ENCODE assay signal across 11 mouse cellular contexts in genomic region chr11:69528031-69528390, GRCm38 (mm10). TPM values are rescaled to one million over a fixed set of nuclear protein-coding genes. Genes with fewer than 3 reads are reported as not detected.
A peak's percentile ranks its signal among the peaks of the same experiment; 100 is the strongest.
DNase-seq lines count a peak whose midpoint lies in the region; ATAC-seq and TF ChIP-seq lines count a peak whose summit lies in the region.
"Had no signal": no experiment of that assay in that cellular context is flagged by ENCODE, and none has a peak within 500 bp of the region (broad histone marks: within the 10 kb centered on the region; RNA-seq: fewer than 3 reads in every experiment).

No protein-coding gene starts in this region.

- H3K4me2 ChIP-seq in hindbrain, embryonic 12.5 days (replicated peaks): no peak overlapping the region
- H3K4me2 ChIP-seq in midbrain, embryonic 11.5 days: no peak overlapping the region

- TF ChIP-seq CTCF in layer of hippocampus, adult 2 months (conservative IDR thresholded peaks at IDR 0.05): no peak
- TF ChIP-seq CTCF in olfactory bulb, adult 2 months (IDR thresholded peaks at IDR 0.05; ENCODE audit: insufficient read depth, low read depth, low read length): no peak

- TF ChIP-seq POLR2A in olfactory bulb, adult 2 months (IDR thresholded peaks at IDR 0.05; ENCODE audit: insufficient read depth, low read depth, low read length): no peak

- DNase-seq in layer of hippocampus, adult 2 months (ENCODE audit: low spot score in 2 of 2): no peak
- DNase-seq in layer of hippocampus, postnatal 36 days: no peak
- peak; percentile 91 for DNase-seq in midbrain, embryonic 11.5 days (ENCODE audit: low spot score, missing footprints)
- no peak for DNase-seq in left cerebral cortex, postnatal 36 days (ENCODE audit: low spot score in 2 of 2)
- DNase-seq in spleen, adult 12 weeks (ENCODE audit: low spot score): no peak
- DNase-seq in cerebellum, adult 11 months: no peak
- DNase-seq: adrenal gland, postnatal 10 days; thymus, adult 18-20 months had no signal

- intact Hi-C loops in left cerebral cortex, postnatal 36 days (cut with DNase I): no loop called here

- H3K4me1 ChIP-seq in hindbrain, embryonic 12.5 days: peaks cover 17% of the 10 kb centered on the region
- H3K4me1 ChIP-seq in midbrain, embryonic 11.5 days (ENCODE audit: control insufficient read depth, insufficient read depth, low read length): peaks cover 9% of the 10 kb centered on the region; the same call in 1 of the 2 replicates
- H3K4me1 ChIP-seq in olfactory bulb, adult 2 months (ENCODE audit: control insufficient read depth, insufficient read depth, low read length): peaks cover 9% of the 10 kb centered on the region

- no peak overlapping the region for H3K4me3 ChIP-seq in layer of hippocampus, adult 2 months
- H3K4me3 ChIP-seq in hindbrain, embryonic 12.5 days: no peak overlapping the region
- H3K4me3 ChIP-seq in midbrain, embryonic 11.5 days (ENCODE audit: low read depth, low read length): no peak overlapping the region
- no peak overlapping the region for H3K4me3 ChIP-seq in olfactory bulb, adult 2 months (ENCODE audit: insufficient read depth, low read depth, low read length)

- no peaks in the 10 kb centered on the region for H3K9me3 ChIP-seq in hindbrain, embryonic 12.5 days (replicated peaks)
- no peaks in the 10 kb centered on the region for H3K9me3 ChIP-seq in midbrain, embryonic 11.5 days (ENCODE audit: control insufficient read depth, low read length)

- no peak overlapping the region for H3K9ac ChIP-seq in hindbrain, embryonic 12.5 days
- peak overlapping the region; percentile 0; the same call in 1 of the 2 replicates for H3K9ac ChIP-seq in midbrain, embryonic 11.5 days (ENCODE audit: low read length)

- 0 out of 2 replicates have a peak, but pooled peaks have one; percentile 22 for ATAC-seq in hindbrain, embryonic 12.5 days (ENCODE audit: low FRiP score)
- no peak for ATAC-seq in midbrain, embryonic 11.5 days (ENCODE audit: low FRiP score)
- ATAC-seq: intestine, embryonic 16.5 days had no signal

- H3K27me3 ChIP-seq in hindbrain, embryonic 12.5 days: no peaks in the 10 kb centered on the region
- H3K27me3 ChIP-seq in midbrain, embryonic 11.5 days (ENCODE audit: control insufficient read depth, insufficient read depth, low read length): no peaks in the 10 kb centered on the region

- 68% methylated on average over 4 of the region's 4 CpGs for WGBS in hindbrain, embryonic 12.5 days
- WGBS in midbrain, embryonic 11.5 days: 76% methylated on average over 4 of the region's 4 CpGs
- 45% methylated on average over 4 of the region's 4 CpGs for WGBS in olfactory bulb, adult 2 months

- no peaks in the 10 kb centered on the region for H3K36me3 ChIP-seq in hindbrain, embryonic 12.5 days
- no peaks in the 10 kb centered on the region for H3K36me3 ChIP-seq in midbrain, embryonic 11.5 days (ENCODE audit: control insufficient read depth, insufficient read depth, low read length)

- H3K27ac ChIP-seq in layer of hippocampus, adult 2 months: peak overlapping the region; percentile 83
- peak overlapping the region; percentile 95 for H3K27ac ChIP-seq in hindbrain, embryonic 12.5 days
- peak overlapping the region; percentile 87; the same call in 1 of the 2 replicates for H3K27ac ChIP-seq in midbrain, embryonic 11.5 days (ENCODE audit: low read depth, low read length)
- peak overlapping the region; percentile 89 for H3K27ac ChIP-seq in olfactory bulb, adult 2 months (ENCODE audit: insufficient read depth, low read depth, low read length)

RNA-seq across cellular contexts. Expression of gene Dnah2, which starts 20.9 kb away (rescaled TPM):
- 1 to 10 TPM; 4.6 to 5.2 TPM for total RNA-seq in layer of hippocampus, adult 2 months (2021)
- total RNA-seq in layer of hippocampus, postnatal 36 days (2021): 1 to 10 TPM; 5.4 to 5.9 TPM
- 1.4 and 2.5 TPM in 2 replicates for polyA plus RNA-seq in hindbrain, embryonic 12.5 days (2016; fragmentation: Nextera tagmentation; extraction: Ambion mirVana)
- polyA plus RNA-seq in midbrain, embryonic 11.5 days (2014; fragmentation: Nextera tagmentation; extraction: Ambion mirVana): 1.00 and 1.9 TPM in 2 replicates
- polyA plus RNA-seq in olfactory bulb, adult 2 months (2012; ENCODE audit: insufficient read depth, insufficient read length, low replicate concordance, missing spikeins): not detected in 2 replicates
- total RNA-seq in left cerebral cortex, postnatal 36 days (2021): 1 to 10 TPM; 1.4 to 2.1 TPM

RNA-seq across cellular contexts. Expression of gene Efnb3, which starts 32.0 kb away (rescaled TPM):
- total RNA-seq in layer of hippocampus, adult 2 months (2021): 100 to 1,000 TPM; 113 to 116 TPM
- 100 to 1,000 TPM; 120 to 121 TPM for total RNA-seq in layer of hippocampus, postnatal 36 days (2021)
- 95.7 and 106 TPM in 2 replicates for polyA plus RNA-seq in hindbrain, embryonic 12.5 days (2016; fragmentation: Nextera tagmentation; extraction: Ambion mirVana)
- 11.0 and 12.3 TPM in 2 replicates for polyA plus RNA-seq in midbrain, embryonic 11.5 days (2014; fragmentation: Nextera tagmentation; extraction: Ambion mirVana)
- not detected in 2 replicates for polyA plus RNA-seq in olfactory bulb, adult 2 months (2012; ENCODE audit: insufficient read depth, insufficient read length, low replicate concordance, missing spikeins)
- total RNA-seq in left cerebral cortex, postnatal 36 days (2021): 10 to 100 TPM; 56.1 to 57.3 TPM

RNA-seq across cellular contexts. Expression of gene Wrap53, which starts 52.0 kb away (rescaled TPM):
- 10 to 100 TPM; 12.0 to 14.3 TPM for total RNA-seq in layer of hippocampus, adult 2 months (2021)
- total RNA-seq in layer of hippocampus, postnatal 36 days (2021): 10 to 100 TPM; 11.8 to 14.3 TPM
- polyA plus RNA-seq in hindbrain, embryonic 12.5 days (2016; fragmentation: Nextera tagmentation; extraction: Ambion mirVana): 29.7 and 29.9 TPM in 2 replicates
- polyA plus RNA-seq in midbrain, embryonic 11.5 days (2014; fragmentation: Nextera tagmentation; extraction: Ambion mirVana): 35.1 and 36.4 TPM in 2 replicates
- not detected in 2 replicates for polyA plus RNA-seq in olfactory bulb, adult 2 months (2012; ENCODE audit: insufficient read depth, insufficient read length, low replicate concordance, missing spikeins)
- 10 to 100 TPM; 10.2 to 10.8 TPM for total RNA-seq in left cerebral cortex, postnatal 36 days (2021)

RNA-seq across cellular contexts. Expression of gene Trp53, which starts 52.1 kb away (rescaled TPM):
- total RNA-seq in layer of hippocampus, adult 2 months (2021): 10 to 100 TPM; 28.5 to 32.3 TPM
- 10 to 100 TPM; 25.4 to 27.4 TPM for total RNA-seq in layer of hippocampus, postnatal 36 days (2021)
- polyA plus RNA-seq in hindbrain, embryonic 12.5 days (2016; fragmentation: Nextera tagmentation; extraction: Ambion mirVana): 105 and 109 TPM in 2 replicates
- 144 and 147 TPM in 2 replicates for polyA plus RNA-seq in midbrain, embryonic 11.5 days (2014; fragmentation: Nextera tagmentation; extraction: Ambion mirVana)
- polyA plus RNA-seq in olfactory bulb, adult 2 months (2012; ENCODE audit: insufficient read depth, insufficient read length, low replicate concordance, missing spikeins): not detected in 2 replicates
- total RNA-seq in left cerebral cortex, postnatal 36 days (2021): 10 to 100 TPM; 21.7 to 22.6 TPM
